Mouse (Mus musculus): ENCODE measurements around the gene Prdx3.
A peak's percentile ranks its signal among the peaks of the same experiment; 100 is the strongest.
"Not testable (repeated sequence)": the region's sequence is repeated elsewhere in the genome, so short reads cannot be mapped to it uniquely, and the experiment has no call there.

Gene Prdx3

GRCm38 (mm10) chr19:60866169-60866568, 8.2 kb downstream of the Prdx3 start:
- not testable (repeated sequence) for DNase-seq (ENCODE audit: low read depth, low spot score)

GRCm38 (mm10) chr19:60860868-60861700, 13.3 kb downstream of the Prdx3 start, which contains the start of gene Sfxn4:
Gene Sfxn4, minus strand, starts transcription at chr19:60861479.
- peak; percentile 97 for DNase-seq (ENCODE audit: low read depth, low spot score)

- DNase-seq (ENCODE audit: low read depth, low spot score), result no peak
Measured at GRCm38 (mm10) chr19:60845731-60846130, 28.6 kb downstream of the Prdx3 start.

GRCm38 (mm10) chr19:60843324-60843723, 31.0 kb downstream of the Prdx3 start:
- DNase-seq (ENCODE audit: low read depth, low spot score), result no peak

- DNase-seq (ENCODE audit: low read depth, low spot score), result peak; percentile 78
Measured at GRCm38 (mm10) chr19:60837747-60838146, 36.6 kb downstream of the Prdx3 start.

GRCm38 (mm10) chr19:60818677-60819076, 55.7 kb downstream of the Prdx3 start:
- no peak for DNase-seq (ENCODE audit: low read depth, low spot score)
